Mouse (Mus musculus): Measurements from ENCODE around the gene Gm11437.

DNA sequence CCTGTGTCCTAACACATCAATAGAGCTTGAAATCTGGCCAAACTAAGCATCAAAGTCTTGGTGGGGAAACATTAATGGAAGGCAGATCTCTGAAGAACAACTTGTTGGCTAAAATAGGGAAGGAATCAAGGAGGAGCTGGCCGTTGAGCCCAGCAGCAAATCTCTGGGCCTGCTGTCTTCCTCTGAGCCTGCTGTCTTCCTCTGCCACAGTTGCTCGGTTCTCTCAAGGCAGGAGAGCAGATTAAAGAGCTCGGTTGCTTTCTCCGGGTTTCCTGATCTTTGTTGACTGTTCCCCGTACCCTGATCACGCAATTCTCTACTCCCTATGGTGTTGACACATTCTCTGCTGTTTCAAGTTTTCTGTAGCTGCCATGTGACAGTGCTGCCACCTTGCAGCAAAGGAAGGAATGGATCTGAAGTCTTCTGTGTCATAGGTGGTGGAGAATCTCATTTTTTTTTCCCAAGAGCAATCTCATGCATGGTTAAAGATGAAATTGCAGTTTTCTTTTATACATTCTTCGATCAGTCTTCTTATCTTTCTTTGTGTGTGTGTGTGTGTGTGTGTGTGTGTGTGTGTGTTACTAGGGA, 1.5 kb upstream of the Gm11437 start:
- TF ChIP-seq CTCF (IDR thresholded peaks at IDR 0.05; ENCODE audit: low read depth, low read length) (no peak), GATA1 (IDR thresholded peaks at IDR 0.05; ENCODE audit: borderline replicate concordance, low read length) (no peak), TAL1 (conservative IDR thresholded peaks at IDR 0.05; ENCODE audit: low read depth, low read length) (no peak), POLR2AphosphoS5 (IDR thresholded peaks at IDR 0.05; ENCODE audit: insufficient replicate concordance, low read depth, low read length) (no peak), GATA2 (IDR thresholded peaks at IDR 0.05; ENCODE audit: borderline replicate concordance, low read depth, low read length) (no peak)

All from G1E (cell line).